In the genomic region with DNA sequence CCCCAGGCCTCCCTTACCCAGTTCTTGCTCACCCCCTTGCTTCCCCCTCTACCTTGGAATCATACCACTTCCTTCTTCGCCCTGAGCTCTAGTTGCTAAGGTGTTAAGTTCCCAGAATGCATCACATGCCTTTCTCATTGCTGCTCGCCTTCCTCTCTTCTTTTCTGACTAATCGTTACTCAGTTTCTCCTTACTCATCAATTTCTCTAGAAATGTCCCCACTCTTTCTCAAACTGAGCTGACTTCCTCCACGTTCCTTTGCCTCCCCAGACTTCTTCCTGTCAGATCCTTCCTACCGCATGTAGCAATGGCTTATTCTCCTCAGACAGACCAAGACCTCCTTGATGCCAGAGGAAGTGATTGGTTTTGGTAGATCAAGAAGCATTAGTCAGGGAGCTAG, we compare ENCODE assay signal across 23 mouse cellular contexts. TPM values are rescaled to one million over a fixed set of nuclear protein-coding genes. Genes with fewer than 3 reads are reported as not detected.
DNase-seq lines count a peak whose midpoint lies in the region; ATAC-seq and TF ChIP-seq lines count a peak whose summit lies in the region.
"Had no signal": no experiment of that assay in that cellular context is flagged by ENCODE, and none has a peak within 500 bp of the region (broad histone marks: within the 10 kb centered on the region; RNA-seq: fewer than 3 reads in every experiment).

No protein-coding gene starts in this region.

- H3K9ac ChIP-seq in liver, adult 2 months (ENCODE audit: low read depth, low read length) = no peak overlapping the region
- H3K9ac ChIP-seq in liver, embryonic 11.5 days (ENCODE audit: low read depth, low read length) = no peak overlapping the region
- H3K9ac ChIP-seq: embryonic facial prominence, embryonic 12.5 days; forebrain, embryonic 12.5 days; heart, embryonic 12.5 days; liver, embryonic 14.5 days; lung, embryonic 14.5 days had no signal

- DNase-seq in liver, adult 2 months (ENCODE audit: extremely low read depth, low read depth, low spot score) = peak; percentile 33
- DNase-seq in liver, embryonic 11.5 days (ENCODE audit: low spot score) = no peak
- peak; percentile 65 for DNase-seq in induced T-regulatory cell, adult 2 months (ENCODE audit: low read depth)
- DNase-seq in naive thymus-derived CD4-positive, alpha-beta T cell, adult 2 months (ENCODE audit: low read depth) = peak; percentile 42
- DNase-seq in spleen, adult 12 weeks (ENCODE audit: low spot score) = no peak
- DNase-seq in kidney, postnatal 36 days = no peak
- DNase-seq: adrenal gland, postnatal 36 days; cerebellum, adult 18-20 months; cerebellum, postnatal 14 days; heart, postnatal 14 days; kidney, adult 11 months; kidney, postnatal 25 days; layer of hippocampus, postnatal 36 days; lung, embryonic 14.5 days; thymus, postnatal 14 days had no signal

- 82% methylated on average over 5 of the region's 5 CpGs for WGBS in liver, adult 2 months
- WGBS in liver, embryonic 11.5 days = 67% methylated on average over 5 of the region's 5 CpGs

- TF ChIP-seq POLR2A in liver, adult 2 months (IDR thresholded peaks at IDR 0.05; ENCODE audit: extremely low read depth, insufficient read depth, low read length) = no peak

- H3K4me2 ChIP-seq in liver, embryonic 11.5 days = no peak overlapping the region
- H3K4me2 ChIP-seq: embryonic facial prominence, embryonic 12.5 days; forebrain, embryonic 12.5 days; heart, embryonic 12.5 days; lung, embryonic 14.5 days had no signal

- ATAC-seq in liver, embryonic 11.5 days (replicated peaks; ENCODE audit: low FRiP score) = no peak
- ATAC-seq in CD4-positive, CD25-positive, alpha-beta regulatory T cell, adult 4 months = peak; percentile 77
- ATAC-seq: hindbrain, postnatal 0 days had no signal

- H3K36me3 ChIP-seq in liver, adult 2 months (ENCODE audit: control insufficient read depth, insufficient read depth, low read length) = no peaks in the 10 kb centered on the region
- no peaks in the 10 kb centered on the region for H3K36me3 ChIP-seq in liver, embryonic 11.5 days (ENCODE audit: control insufficient read depth, insufficient read depth, low read length)
- H3K36me3 ChIP-seq: embryonic facial prominence, embryonic 12.5 days; forebrain, embryonic 12.5 days; heart, embryonic 12.5 days; midbrain, embryonic 10.5 days had no signal

- no peaks in the 10 kb centered on the region for H3K79me2 ChIP-seq in liver, adult 2 months (ENCODE audit: control insufficient read depth, insufficient read depth, low read length)

- no peaks in the 10 kb centered on the region for H3K9me3 ChIP-seq in liver, embryonic 11.5 days (ENCODE audit: control insufficient read depth, low read length)
- H3K9me3 ChIP-seq: embryonic facial prominence, embryonic 12.5 days; forebrain, embryonic 12.5 days; heart, embryonic 12.5 days; midbrain, embryonic 10.5 days had no signal

- H3K4me3 ChIP-seq in liver, adult 2 months (ENCODE audit: insufficient read depth, low read depth, low read length) = no peak overlapping the region
- H3K4me3 ChIP-seq in liver, embryonic 11.5 days (ENCODE audit: low read depth, low read length) = no peak overlapping the region
- H3K4me3 ChIP-seq: embryonic facial prominence, embryonic 12.5 days; erythroblast, embryonic 14.5 days; forebrain, embryonic 12.5 days; heart, embryonic 12.5 days; midbrain, embryonic 10.5 days had no signal

- H3K4me1 ChIP-seq in liver, adult 2 months (ENCODE audit: control insufficient read depth, insufficient read depth, low read length) = peaks cover 2% of the 10 kb centered on the region; the same call in 1 of the 2 replicates
- H3K4me1 ChIP-seq in liver, embryonic 11.5 days (replicated peaks; ENCODE audit: control insufficient read depth, insufficient read depth, low read length) = peaks cover 13% of the 10 kb centered on the region
- H3K4me1 ChIP-seq: embryonic facial prominence, embryonic 12.5 days; forebrain, embryonic 12.5 days had no signal

- TF ChIP-seq CTCF in liver, adult 2 months (IDR thresholded peaks at IDR 0.05; ENCODE audit: low read depth, low read length) = no peak

- no peaks in the 10 kb centered on the region for H3K27me3 ChIP-seq in liver, adult 2 months (ENCODE audit: control insufficient read depth, insufficient read depth, low read length)
- H3K27me3 ChIP-seq in liver, embryonic 11.5 days (replicated peaks; ENCODE audit: control insufficient read depth, insufficient read depth, low read length) = no peaks in the 10 kb centered on the region
- H3K27me3 ChIP-seq: forebrain, embryonic 12.5 days; heart, embryonic 12.5 days had no signal

- no peak overlapping the region for H3K27ac ChIP-seq in liver, adult 2 months (replicated peaks; ENCODE audit: insufficient read depth, low read depth, low read length)
- no peak overlapping the region for H3K27ac ChIP-seq in liver, embryonic 11.5 days (ENCODE audit: low read depth, low read length)
- H3K27ac ChIP-seq: embryonic facial prominence, embryonic 12.5 days; forebrain, embryonic 12.5 days; hindbrain, postnatal 0 days; liver, embryonic 14.5 days; midbrain, embryonic 10.5 days had no signal

RNA-seq across cellular contexts. Expression of a gene that starts 33.9 kb away (rescaled TPM):
- 14.6 and 16.7 TPM in 2 replicates for total RNA-seq in liver, adult 2 months (2014; rRNA removed)
- 5.0 and 5.4 TPM in 2 replicates for polyA plus RNA-seq in liver, adult 2 months (2012; rRNA removed)
- polyA plus RNA-seq in liver, embryonic 11.5 days (2014; fragmentation: Nextera tagmentation; extraction: Ambion mirVana) = 17.8 and 18.0 TPM in 2 replicates
- 100 to 1,000 TPM; 116 to 166 TPM for polyA plus RNA-seq in CD4-positive, CD25-positive, alpha-beta regulatory T cell, adult 4 months (2017; shearing (Covaris generic))
- polyA plus RNA-seq: erythroblast, embryonic 14.5 days had no signal

RNA-seq across cellular contexts. Expression of a gene that starts 34.5 kb away (rescaled TPM):
- total RNA-seq in liver, adult 2 months (2014; rRNA removed) = 0.37 and 1.1 TPM in 2 replicates
- 0.10 TPM in 2 replicates for polyA plus RNA-seq in liver, adult 2 months (2012; rRNA removed)
- polyA plus RNA-seq in liver, embryonic 11.5 days (2014; fragmentation: Nextera tagmentation; extraction: Ambion mirVana) = 2.3 and 2.4 TPM in 2 replicates
- 10 to 100 TPM in 1 of 2 experiments, 1 to 10 TPM in 1; 9.7 to 14.3 TPM for polyA plus RNA-seq in CD4-positive, CD25-positive, alpha-beta regulatory T cell, adult 4 months (2017; shearing (Covaris generic))
- total RNA-seq: hindbrain, postnatal 0 days; layer of hippocampus, postnatal 36 days had no signal
- polyA plus RNA-seq: erythroblast, embryonic 14.5 days had no signal

Comparison
In these comparisons a context has a peak if more than half of its experiments do, and no peak if none do; other contexts are left out.
1. DNase-seq: peak in liver, adult 2 months (single experiment), induced T-regulatory cell, adult 2 months (single experiment) and naive thymus-derived CD4-positive, alpha-beta T cell, adult 2 months (single experiment); none in liver, embryonic 11.5 days (single experiment), spleen, adult 12 weeks (single experiment) and kidney, postnatal 36 days (0 of 2).